Mouse (Mus musculus): Measurements from ENCODE around the gene Ly6f. TPM values are rescaled to one million over a fixed set of nuclear protein-coding genes. Genes with fewer than 3 reads are reported as not detected.
"Not testable (repeated sequence)": the region's sequence is repeated elsewhere in the genome, so short reads cannot be mapped to it uniquely, and the experiment has no call there.

Gene Ly6f
- polyA plus RNA-seq, 1 experiment from 2014 or later, result 0.15 TPM

- H3K4me3 ChIP-seq, result no peak overlapping the region
- H3K36me3 ChIP-seq, result no peaks in the 10 kb centered on the region
- ATAC-seq, result no peak
- no peaks in the 10 kb centered on the region for H3K4me1 ChIP-seq
- WGBS (ENCODE audit: insufficient replicate concordance), result 45% methylated on average over 3 of the region's 3 CpGs
- no peak overlapping the region for H3K9ac ChIP-seq
- no peak overlapping the region for H3K27ac ChIP-seq
- H3K27me3 ChIP-seq (replicated peaks), result no peaks in the 10 kb centered on the region
- H3K4me2 ChIP-seq, result no peak overlapping the region
- no peaks in the 10 kb centered on the region for H3K9me3 ChIP-seq (replicated peaks)
Observed at GRCm38 (mm10) chr15:75271891-75272290, 3.7 kb downstream of the Ly6f start.

DNA sequence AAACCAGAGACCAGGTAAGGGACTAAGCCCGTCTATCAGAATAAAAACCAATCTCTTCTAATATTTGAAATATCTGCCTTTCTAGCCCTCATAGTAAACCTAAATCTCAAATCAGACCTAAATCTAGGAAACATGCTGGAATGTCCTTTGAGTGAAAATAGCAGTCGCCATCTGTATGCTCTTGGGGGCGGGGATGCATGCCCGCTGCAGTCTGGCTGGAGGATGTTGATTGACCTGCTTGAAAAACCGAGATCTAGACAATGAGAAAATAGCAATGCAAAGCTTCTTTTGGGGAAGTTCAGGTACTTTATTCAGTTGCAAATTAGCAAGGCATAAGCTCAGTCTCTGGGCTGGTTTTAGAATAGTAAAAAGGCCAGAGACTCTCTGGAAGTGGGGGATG, 13.8 kb downstream of the Ly6f start:
- not testable (repeated sequence) for H3K27me3 ChIP-seq (replicated peaks); H3K4me1 ChIP-seq; H3K36me3 ChIP-seq; H3K4me3 ChIP-seq; ATAC-seq; H3K9ac ChIP-seq; H3K9me3 ChIP-seq (replicated peaks); H3K27ac ChIP-seq; H3K4me2 ChIP-seq
- WGBS (ENCODE audit: insufficient replicate concordance), result 59% methylated on average over 5 of the region's 5 CpGs

GRCm38 (mm10) chr15:75286512-75286911, 18.3 kb downstream of the Ly6f start:
- H3K9ac ChIP-seq; H3K4me3 ChIP-seq; H3K27me3 ChIP-seq (replicated peaks); H3K27ac ChIP-seq; ATAC-seq; H3K36me3 ChIP-seq; H3K9me3 ChIP-seq (replicated peaks); H3K4me2 ChIP-seq; H3K4me1 ChIP-seq: not testable (repeated sequence)
- 62% methylated on average over 4 of the region's 4 CpGs for WGBS (ENCODE audit: insufficient replicate concordance)

- H3K9me3 ChIP-seq (replicated peaks), result no peaks in the 10 kb centered on the region
- H3K4me1 ChIP-seq, result no peaks in the 10 kb centered on the region
- no peaks in the 10 kb centered on the region for H3K27me3 ChIP-seq (replicated peaks)
- no peak for ATAC-seq
- 62% methylated on average over 1 of the region's 1 CpGs for WGBS (ENCODE audit: insufficient replicate concordance)
- no peak overlapping the region for H3K9ac ChIP-seq
- H3K4me3 ChIP-seq, result no peak overlapping the region
- H3K27ac ChIP-seq, result no peak overlapping the region
- H3K36me3 ChIP-seq, result no peaks in the 10 kb centered on the region
- no peak overlapping the region for H3K4me2 ChIP-seq
Observed at GRCm38 (mm10) chr15:75292377-75292776, 24.2 kb downstream of the Ly6f start.

DNA sequence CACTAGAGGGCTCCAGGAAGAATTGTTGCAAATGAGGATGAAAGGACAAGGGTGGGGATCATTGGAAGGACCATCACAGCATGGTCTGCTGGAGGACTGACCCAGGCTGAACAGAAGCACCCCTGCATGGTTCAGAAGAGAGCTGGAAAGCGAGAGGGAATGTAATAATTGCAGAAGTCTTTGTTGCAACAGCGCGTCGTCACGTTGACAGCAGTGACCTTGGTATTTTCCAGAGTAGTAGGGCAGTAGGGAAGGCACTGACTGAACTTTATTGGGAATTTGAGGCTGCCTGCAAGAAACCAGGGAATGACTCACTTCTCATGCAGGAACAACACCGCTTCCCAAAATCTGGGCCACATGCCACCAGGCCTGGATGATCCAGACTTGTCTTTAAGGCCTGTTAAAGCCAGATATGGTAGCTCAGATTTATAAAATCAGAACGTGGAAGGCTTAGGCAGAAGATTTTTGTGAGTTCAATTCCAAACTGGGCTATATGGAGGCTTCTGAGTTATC, 25.7 kb downstream of the Ly6f start:
- Histone ChIP-seq H3K27ac (no peak overlapping the region), H3K4me3 (no peak overlapping the region), H3K4me2 (no peak overlapping the region), H3K9me3 (replicated peaks) (no peaks in the 10 kb centered on the region), H3K36me3 (no peaks in the 10 kb centered on the region), H3K9ac (no peak overlapping the region), H3K4me1 (no peaks in the 10 kb centered on the region), H3K27me3 (replicated peaks) (no peaks in the 10 kb centered on the region)
- ATAC-seq, result no peak
- WGBS (ENCODE audit: insufficient replicate concordance), result 62% methylated on average over 7 of the region's 7 CpGs

DNA sequence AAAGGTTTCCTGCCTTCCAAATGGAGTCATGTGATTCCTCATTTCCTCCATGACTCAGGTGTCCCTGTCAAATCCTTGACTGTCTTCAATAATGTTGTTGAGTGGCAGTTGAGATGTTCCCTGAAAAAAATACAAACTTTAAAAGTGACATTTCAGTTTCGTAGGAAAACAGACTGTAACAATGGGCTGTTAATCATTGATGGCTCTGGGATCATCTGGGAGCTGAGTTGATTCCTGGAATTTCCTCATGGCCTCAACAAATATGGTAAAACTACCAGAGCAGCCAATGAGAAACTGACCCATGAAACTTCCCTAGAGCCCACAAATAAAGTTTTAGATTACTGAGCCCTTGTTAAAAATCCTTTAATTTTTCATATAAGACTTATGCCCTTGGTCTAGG, 37.9 kb downstream of the Ly6f start:
- H3K27me3 ChIP-seq (replicated peaks), result no peaks in the 10 kb centered on the region
- 38% methylated on average over 1 of the region's 1 CpGs for WGBS (ENCODE audit: insufficient replicate concordance)

GRCm38 (mm10) chr15:75309186-75309585, 41.0 kb downstream of the Ly6f start:
- Histone ChIP-seq H3K27me3 (replicated peaks) (no peaks in the 10 kb centered on the region), H3K4me1 (no peaks in the 10 kb centered on the region), H3K9me3 (replicated peaks) (peaks cover 16% of the 10 kb centered on the region; the same call in 1 of the 2 replicates), H3K27ac (no peak overlapping the region), H3K4me2 (no peak overlapping the region), H3K9ac (no peak overlapping the region), H3K4me3 (no peak overlapping the region), H3K36me3 (no peaks in the 10 kb centered on the region)
- 72% methylated on average over 4 of the region's 4 CpGs for WGBS (ENCODE audit: insufficient replicate concordance)
- ATAC-seq, result no peak

More for the DNA sequence above, 37.9 kb downstream of the Ly6f start:
- Histone ChIP-seq H3K4me2 (no peak overlapping the region), H3K36me3 (no peaks in the 10 kb centered on the region), H3K4me3 (no peak overlapping the region), H3K27ac (no peak overlapping the region), H3K4me1 (no peaks in the 10 kb centered on the region), H3K9me3 (replicated peaks) (peaks cover 18% of the 10 kb centered on the region; the same call in 1 of the 2 replicates), H3K9ac (no peak overlapping the region)
- ATAC-seq, result no peak

GRCm38 (mm10) chr15:75309946-75310345, 41.7 kb downstream of the Ly6f start:
- WGBS (ENCODE audit: insufficient replicate concordance), result 82% methylated on average over 1 of the region's 1 CpGs
- Histone ChIP-seq H3K27me3 (replicated peaks) (no peaks in the 10 kb centered on the region), H3K9ac (no peak overlapping the region), H3K4me1 (no peaks in the 10 kb centered on the region), H3K4me2 (no peak overlapping the region), H3K27ac (no peak overlapping the region), H3K4me3 (no peak overlapping the region), H3K9me3 (replicated peaks) (peaks cover 12% of the 10 kb centered on the region; the same call in 1 of the 2 replicates), H3K36me3 (no peaks in the 10 kb centered on the region)
- ATAC-seq, result no peak

GRCm38 (mm10) chr15:75314421-75314820, 46.2 kb downstream of the Ly6f start:
- 0 out of 2 replicates have a peak, but pooled peaks cover 5% of the 10 kb centered on the region for H3K9me3 ChIP-seq (replicated peaks)
- no peaks in the 10 kb centered on the region for H3K4me1 ChIP-seq
- no peak overlapping the region for H3K4me2 ChIP-seq
- H3K36me3 ChIP-seq, result no peaks in the 10 kb centered on the region
- 50% methylated on average over 2 of the region's 2 CpGs for WGBS (ENCODE audit: insufficient replicate concordance)
- H3K4me3 ChIP-seq, result no peak overlapping the region
- no peak for ATAC-seq
- no peak overlapping the region for H3K9ac ChIP-seq
- H3K27me3 ChIP-seq (replicated peaks), result no peaks in the 10 kb centered on the region
- no peak overlapping the region for H3K27ac ChIP-seq

GRCm38 (mm10) chr15:75317255-75317654, 49.0 kb downstream of the Ly6f start:
- Histone ChIP-seq H3K4me2 (no peak overlapping the region), H3K4me1 (no peaks in the 10 kb centered on the region), H3K9me3 (replicated peaks) (peaks cover 8% of the 10 kb centered on the region; the same call in 1 of the 2 replicates), H3K27me3 (replicated peaks) (no peaks in the 10 kb centered on the region), H3K27ac (no peak overlapping the region), H3K4me3 (no peak overlapping the region), H3K9ac (no peak overlapping the region), H3K36me3 (no peaks in the 10 kb centered on the region)
- no peak for ATAC-seq
- WGBS (ENCODE audit: insufficient replicate concordance), result 37% methylated on average over 2 of the region's 2 CpGs

GRCm38 (mm10) chr15:75318584-75318983, 50.4 kb downstream of the Ly6f start:
- H3K9ac ChIP-seq, result no peak overlapping the region
- no peaks in the 10 kb centered on the region for H3K27me3 ChIP-seq (replicated peaks)
- H3K36me3 ChIP-seq, result no peaks in the 10 kb centered on the region
- ATAC-seq, result no peak
- H3K4me3 ChIP-seq, result no peak overlapping the region
- no peaks in the 10 kb centered on the region for H3K4me1 ChIP-seq
- 63% methylated on average over 3 of the region's 3 CpGs for WGBS (ENCODE audit: insufficient replicate concordance)
- H3K4me2 ChIP-seq, result no peak overlapping the region
- H3K9me3 ChIP-seq (replicated peaks), result peaks cover 20% of the 10 kb centered on the region
- H3K27ac ChIP-seq, result no peak overlapping the region

GRCm38 (mm10) chr15:75320104-75320503, 51.9 kb downstream of the Ly6f start:
- H3K4me2 ChIP-seq, result no peak overlapping the region
- H3K27me3 ChIP-seq (replicated peaks), result no peaks in the 10 kb centered on the region
- no peaks in the 10 kb centered on the region for H3K36me3 ChIP-seq
- no peak overlapping the region for H3K9ac ChIP-seq
- H3K4me3 ChIP-seq, result no peak overlapping the region
- H3K9me3 ChIP-seq (replicated peaks), result peaks cover 32% of the 10 kb centered on the region
- H3K4me1 ChIP-seq, result no peaks in the 10 kb centered on the region
- no peak overlapping the region for H3K27ac ChIP-seq
- no peak for ATAC-seq
- WGBS (ENCODE audit: insufficient replicate concordance), result 68% methylated on average over 3 of the region's 3 CpGs

Data from liver, embryonic 12.5 days (tissue).